Mouse (Mus musculus) neural tube, embryonic 11.5 days (tissue): ENCODE results near the gene Tppp. TPM values are rescaled to one million over a fixed set of nuclear protein-coding genes. Genes with fewer than 3 reads are reported as not detected.
"Not testable (repeated sequence)": the region's sequence is repeated elsewhere in the genome, so short reads cannot be mapped to it uniquely, and the experiment has no call there.

Experiments
- ATAC-seq: fragments of 200-750 bp; cut with Nextera tagmentation; 2 replicates; pipeline ENCODE4 v1.8.0; 2017; ENCODE audit warnings: moderate number of reproducible peaks, mild to moderate bottlenecking, moderate TSS enrichment, moderate library complexity; ENCODE audit not compliant: insufficient read depth, low FRiP score, low TSS enrichment
- DNase-seq: peaks from one replicate; pipeline ENCODE4 v3.0.0-alpha.2; 2015; ENCODE audit warnings: low spot score
- H3K27ac ChIP-seq: fragments of 300-500 bp; sonication (generic); 2 replicates; pipeline ENCODE4 v1.5.1; 2014; ENCODE audit warnings: low read depth, mild to moderate bottlenecking, low read length
- H3K27me3 ChIP-seq: fragments of 300-500 bp; sonication (generic); 2 replicates; pipeline ENCODE4 v1.6.1; 2014; ENCODE audit warnings: mild to moderate bottlenecking, low read length, mixed read lengths; ENCODE audit not compliant: control insufficient read depth, insufficient read depth
- H3K36me3 ChIP-seq: fragments of 300-500 bp; sonication (generic); 2 replicates; pipeline ENCODE4 v1.6.1; 2014; ENCODE audit warnings: mild to moderate bottlenecking, low read length, moderate library complexity, mixed read lengths; ENCODE audit not compliant: control insufficient read depth, insufficient read depth
- H3K4me1 ChIP-seq: fragments of 300-500 bp; sonication (generic); 2 replicates; pipeline ENCODE4 v1.6.1; 2014; ENCODE audit warnings: low read length, mixed read lengths; ENCODE audit not compliant: control insufficient read depth, insufficient read depth
- H3K4me2 ChIP-seq: fragments of 300-500 bp; sonication (generic); 2 replicates; pipeline ENCODE4 v1.6.1; 2014; ENCODE audit warnings: low read depth, mild to moderate bottlenecking, moderate library complexity
- H3K4me3 ChIP-seq: fragments of 300-500 bp; sonication (generic); 2 replicates; pipeline ENCODE4 v1.5.1; 2014; ENCODE audit warnings: low read depth, low read length
- H3K9ac ChIP-seq: fragments of 300-500 bp; sonication (generic); 2 replicates; pipeline ENCODE4 v1.6.1; 2014; ENCODE audit warnings: mild to moderate bottlenecking, low read length
- H3K9me3 ChIP-seq: fragments of 300-500 bp; sonication (generic); 2 replicates; pipeline ENCODE4 v1.6.1; 2016; ENCODE audit warnings: low read length; ENCODE audit not compliant: control insufficient read depth
- WGBS: fragments of 180-500 bp; shearing (Covaris S2); extraction: QIAGEN DNeasy Blood & Tissue Kit; methylation state at CpG from one replicate; pipeline ENCODE4 v1.1.7; 2014; 5-methylcytosine and 5-hydroxymethylcytosine counted together
- polyA plus RNA-seq: library from polyadenylated mRNA; unstranded; fragments of >200 nt; fragmentation: Nextera tagmentation; extraction: Ambion mirVana; gene quantifications from 2 replicates; pipeline ENCODE4 v1.2.1, GENCODE M21; 2014

Gene Tppp
- polyA plus RNA-seq, 1 experiment from 2014 or later = 5.3 TPM

- Histone ChIP-seq H3K9me3 (no peaks in the 10 kb centered on the region), H3K27me3 (no peaks in the 10 kb centered on the region), H3K9ac (no peak overlapping the region), H3K4me3 (no peak overlapping the region), H3K4me1 (no peaks in the 10 kb centered on the region), H3K36me3 (no peaks in the 10 kb centered on the region), H3K4me2 (no peak overlapping the region), H3K27ac (no peak overlapping the region)
- DNase-seq (no peak), ATAC-seq (no peak)
- 78% methylated on average over 2 of the region's 2 CpGs for WGBS
Observed at GRCm38 (mm10) chr13:73990761-73991160, 18.4 kb upstream of the Tppp start.

DNA sequence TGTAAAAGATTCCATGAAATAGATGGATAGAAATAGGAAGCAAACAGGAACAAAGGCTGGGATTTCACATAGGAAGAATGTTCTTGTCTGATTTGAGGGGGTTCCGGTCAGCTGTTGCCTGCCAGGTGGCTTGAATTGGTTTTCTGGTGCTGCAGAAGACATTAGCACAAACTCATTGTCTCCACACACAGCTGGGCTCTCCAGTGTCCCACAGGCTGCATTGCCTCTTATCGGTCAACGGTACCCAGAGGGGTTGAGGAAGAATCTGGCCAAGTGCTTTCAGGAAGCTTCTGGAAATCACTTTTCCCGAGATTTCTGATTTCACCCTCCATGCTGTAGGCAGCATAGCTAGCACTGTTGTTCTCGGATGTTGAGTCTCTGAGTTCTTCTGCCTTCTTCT is 17.9 kb upstream of the Tppp start:
- Histone ChIP-seq H3K27ac (no peak overlapping the region), H3K4me1 (no peaks in the 10 kb centered on the region), H3K27me3 (no peaks in the 10 kb centered on the region), H3K4me3 (no peak overlapping the region), H3K36me3 (no peaks in the 10 kb centered on the region), H3K9me3 (no peaks in the 10 kb centered on the region), H3K9ac (no peak overlapping the region), H3K4me2 (no peak overlapping the region)
- WGBS = 79% methylated on average over 5 of the region's 5 CpGs
- DNase-seq = no peak
- ATAC-seq = no peak

- DNase-seq (no peak), ATAC-seq (no peak)
- H3K36me3 ChIP-seq = no peaks in the 10 kb centered on the region
- H3K9ac ChIP-seq = no peak overlapping the region
- no peak overlapping the region for H3K4me3 ChIP-seq
- no peaks in the 10 kb centered on the region for H3K9me3 ChIP-seq
- no peak overlapping the region for H3K27ac ChIP-seq
- H3K4me2 ChIP-seq = no peak overlapping the region
- H3K27me3 ChIP-seq = no peaks in the 10 kb centered on the region
- no peaks in the 10 kb centered on the region for H3K4me1 ChIP-seq
- 85% methylated on average over 4 of the region's 4 CpGs for WGBS
Observed at GRCm38 (mm10) chr13:73996456-73996855, 12.8 kb upstream of the Tppp start.

- H3K4me2 ChIP-seq = no peak overlapping the region
- H3K36me3 ChIP-seq = no peaks in the 10 kb centered on the region
- no peaks in the 10 kb centered on the region for H3K27me3 ChIP-seq
- H3K9me3 ChIP-seq = no peaks in the 10 kb centered on the region
- DNase-seq (no peak), ATAC-seq (no peak)
- H3K4me3 ChIP-seq = no peak overlapping the region
- H3K4me1 ChIP-seq = no peaks in the 10 kb centered on the region
- no peak overlapping the region for H3K27ac ChIP-seq
- no peak overlapping the region for H3K9ac ChIP-seq
Observed at GRCm38 (mm10) chr13:74000519-74000918, 8.7 kb upstream of the Tppp start.

DNA sequence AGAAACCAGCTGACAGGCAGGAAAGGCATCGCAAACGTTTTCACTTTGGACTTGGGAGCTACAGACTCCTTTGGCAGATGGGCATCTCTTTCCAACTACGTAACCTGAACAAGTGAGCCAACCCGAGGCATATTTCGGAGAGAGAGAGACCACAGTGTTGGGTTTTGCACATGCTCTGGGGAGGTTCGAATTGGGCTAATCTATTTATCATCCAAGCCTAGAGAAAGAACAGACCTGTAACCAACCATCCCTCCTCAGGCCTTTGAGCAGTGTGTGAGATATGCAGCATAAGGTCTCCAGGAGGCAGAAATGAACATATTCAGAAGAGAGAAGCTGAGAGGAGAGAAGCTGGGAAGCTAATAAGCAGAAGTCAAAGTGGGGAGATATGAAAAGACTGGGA is 8.2 kb upstream of the Tppp start:
- H3K9me3 ChIP-seq = no peaks in the 10 kb centered on the region
- H3K9ac ChIP-seq = no peak overlapping the region
- ATAC-seq (no peak), DNase-seq (no peak)
- H3K27me3 ChIP-seq = no peaks in the 10 kb centered on the region
- no peak overlapping the region for H3K27ac ChIP-seq
- H3K4me3 ChIP-seq = no peak overlapping the region
- no peaks in the 10 kb centered on the region for H3K36me3 ChIP-seq
- no peak overlapping the region for H3K4me2 ChIP-seq
- H3K4me1 ChIP-seq = no peaks in the 10 kb centered on the region
- WGBS = 86% methylated on average over 6 of the region's 6 CpGs

GRCm38 (mm10) chr13:74001492-74001891 is 7.7 kb upstream of the Tppp start:
- no peak overlapping the region for H3K27ac ChIP-seq
- no peaks in the 10 kb centered on the region for H3K9me3 ChIP-seq
- no peak overlapping the region for H3K9ac ChIP-seq
- H3K4me1 ChIP-seq = no peaks in the 10 kb centered on the region
- no peaks in the 10 kb centered on the region for H3K27me3 ChIP-seq
- H3K4me3 ChIP-seq = no peak overlapping the region
- ATAC-seq (no peak), DNase-seq (no peak)
- WGBS = 85% methylated on average over 4 of the region's 4 CpGs
- H3K36me3 ChIP-seq = no peaks in the 10 kb centered on the region
- no peak overlapping the region for H3K4me2 ChIP-seq

- DNase-seq, H3K4me1 ChIP-seq, H3K27ac ChIP-seq, ATAC-seq, H3K9me3 ChIP-seq, H3K9ac ChIP-seq, H3K27me3 ChIP-seq, H3K4me2 ChIP-seq, H3K36me3 ChIP-seq, H3K4me3 ChIP-seq: not testable (repeated sequence)
- 96% methylated on average over 4 of the region's 4 CpGs for WGBS
Observed at GRCm38 (mm10) chr13:74006881-74007280, 2.3 kb upstream of the Tppp start.

GRCm38 (mm10) chr13:74008216-74008615 is 991 bp upstream of the Tppp start:
- H3K9ac ChIP-seq, H3K27me3 ChIP-seq, H3K4me3 ChIP-seq, H3K4me2 ChIP-seq, H3K27ac ChIP-seq, H3K36me3 ChIP-seq, H3K9me3 ChIP-seq, H3K4me1 ChIP-seq, ATAC-seq, DNase-seq: not testable (repeated sequence)
- WGBS = 79% methylated on average over 2 of the region's 2 CpGs

GRCm38 (mm10) chr13:74009791-74010614 is 796 bp downstream of the Tppp start:
- Histone ChIP-seq H3K27ac (no peak overlapping the region), H3K27me3 (peaks cover 6% of the 10 kb centered on the region; the same call in 1 of the 2 replicates), H3K36me3 (no peaks in the 10 kb centered on the region), H3K9ac (peak overlapping the region; percentile 65), H3K4me3 (peak overlapping the region; percentile 51), H3K9me3 (no peaks in the 10 kb centered on the region), H3K4me1 (no peaks in the 10 kb centered on the region), H3K4me2 (peak overlapping the region; percentile 99)
- ATAC-seq (peak; percentile 70), DNase-seq (peak; percentile 80)
- under 1% methylated on average over 55 of the region's 55 CpGs for WGBS
